Mouse (Mus musculus) lung, postnatal 10 days (tissue): ENCODE results near the gene Ift88.
A peak's percentile ranks its signal among the peaks of the same experiment; 100 is the strongest.
"Not testable (repeated sequence)": the region's sequence is repeated elsewhere in the genome, so short reads cannot be mapped to it uniquely, and the experiment has no call there.

ENCODE experiments used
- DNase-seq: peaks from one replicate; pipeline ENCODE4 v3.0.0; 2021

Ift88 gene

GRCm38 (mm10) chr14:57459883-57460282, 36.0 kb downstream of the Ift88 start:
- DNase-seq, result no peak

DNA sequence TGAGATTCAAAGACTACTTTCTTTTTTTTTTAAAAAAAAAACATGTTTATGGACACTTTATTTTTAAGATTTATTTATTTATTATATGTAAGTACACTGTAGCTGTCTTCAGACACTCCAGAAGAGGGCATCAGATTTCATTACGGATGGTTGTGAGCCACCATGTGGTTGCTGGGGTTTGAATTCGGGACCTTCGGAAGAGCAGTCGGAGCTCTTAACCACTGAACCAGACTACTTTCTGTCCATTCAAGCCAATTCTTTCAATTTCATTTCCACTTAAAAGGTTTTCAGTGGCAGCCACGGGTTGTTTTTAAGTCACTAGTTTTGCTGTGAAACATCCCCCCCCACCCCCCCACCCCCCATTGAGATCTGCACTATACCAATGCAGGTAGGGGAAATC, 36.5 kb downstream of the Ift88 start:
- DNase-seq, result not testable (repeated sequence)

DNA sequence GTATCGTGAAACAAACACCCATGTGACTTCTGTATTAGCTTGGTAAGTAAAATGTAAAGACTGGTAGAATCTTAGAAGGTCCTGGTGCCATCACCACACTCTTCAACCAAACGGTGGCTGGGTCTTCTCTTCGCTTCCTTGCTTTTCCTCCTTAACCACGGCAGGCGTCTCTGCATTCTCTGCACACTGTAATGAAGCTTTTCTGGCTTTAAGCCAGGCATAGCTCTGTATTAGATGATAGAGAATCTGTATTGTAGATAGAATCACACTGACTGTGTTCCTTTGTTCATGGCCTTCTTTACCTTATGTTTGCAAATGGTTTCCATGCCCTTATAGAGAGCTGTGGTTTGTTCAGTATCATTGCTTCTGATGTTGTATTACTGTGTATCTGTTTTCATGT, 39.0 kb downstream of the Ift88 start:
- DNase-seq, result no peak

GRCm38 (mm10) chr14:57475057-57475456, 51.2 kb downstream of the Ift88 start:
- DNase-seq, result no peak

DNA sequence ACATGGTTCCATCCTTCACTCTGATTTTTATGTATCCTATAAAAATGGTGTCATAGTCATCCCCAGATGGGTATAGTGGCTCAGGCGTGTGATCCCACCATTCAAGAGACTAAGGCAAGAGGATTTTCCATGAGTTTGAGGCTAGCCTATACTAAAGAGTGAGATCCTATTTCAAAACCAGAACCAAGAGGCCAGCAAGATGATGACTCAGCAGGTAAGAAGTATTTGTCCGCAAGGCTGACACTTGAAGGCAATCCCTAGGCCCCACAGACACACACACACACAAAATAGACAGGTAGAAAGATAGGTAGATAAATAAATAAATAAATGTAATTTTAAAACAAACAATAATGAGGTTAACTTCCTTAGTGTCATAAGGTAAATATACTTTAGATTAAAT, 58.4 kb downstream of the Ift88 start:
- no peak for DNase-seq

DNA sequence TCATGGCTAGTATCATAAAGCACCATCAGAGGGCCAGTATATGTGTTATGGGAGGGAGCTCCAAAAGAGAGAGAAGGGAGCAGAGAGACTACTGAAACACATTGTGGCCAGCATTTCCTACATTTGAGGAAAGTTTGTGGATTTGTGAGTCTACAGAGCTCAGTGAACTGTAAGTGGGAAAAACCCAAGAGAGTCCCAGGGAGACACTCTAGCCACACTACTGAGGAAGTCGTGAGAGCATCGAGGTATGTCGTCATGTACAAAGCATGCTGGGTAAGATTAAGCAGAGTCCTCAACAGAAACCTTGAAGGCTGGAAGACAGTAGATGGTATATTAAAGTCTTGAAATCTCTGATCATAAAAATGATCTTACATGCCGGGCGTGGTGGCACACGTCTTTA, 60.3 kb downstream of the Ift88 start:
- no peak for DNase-seq

DNA sequence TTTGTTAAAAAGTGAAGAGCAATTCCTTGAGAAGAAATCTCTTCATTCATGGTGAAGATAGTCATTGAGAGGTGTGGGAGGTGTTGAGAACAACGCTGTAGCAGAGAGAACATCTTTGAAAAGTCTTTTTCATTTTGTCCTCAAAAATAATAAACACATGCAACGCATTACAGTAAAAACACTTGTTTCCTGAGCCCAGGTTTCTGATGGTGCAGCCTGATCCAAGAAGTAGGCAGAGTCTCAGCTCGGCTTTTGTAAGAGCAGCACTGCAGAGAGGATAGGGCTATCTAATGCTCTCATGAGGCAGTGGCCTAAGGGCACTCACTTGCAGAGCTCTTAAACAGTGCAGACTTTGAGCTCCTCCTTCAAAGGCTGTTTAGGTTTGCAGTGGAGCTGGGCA, 65.8 kb downstream of the Ift88 start:
- no peak for DNase-seq

- DNase-seq, result no peak
Measured at GRCm38 (mm10) chr14:57493840-57494239, 70.0 kb downstream of the Ift88 start.

DNA sequence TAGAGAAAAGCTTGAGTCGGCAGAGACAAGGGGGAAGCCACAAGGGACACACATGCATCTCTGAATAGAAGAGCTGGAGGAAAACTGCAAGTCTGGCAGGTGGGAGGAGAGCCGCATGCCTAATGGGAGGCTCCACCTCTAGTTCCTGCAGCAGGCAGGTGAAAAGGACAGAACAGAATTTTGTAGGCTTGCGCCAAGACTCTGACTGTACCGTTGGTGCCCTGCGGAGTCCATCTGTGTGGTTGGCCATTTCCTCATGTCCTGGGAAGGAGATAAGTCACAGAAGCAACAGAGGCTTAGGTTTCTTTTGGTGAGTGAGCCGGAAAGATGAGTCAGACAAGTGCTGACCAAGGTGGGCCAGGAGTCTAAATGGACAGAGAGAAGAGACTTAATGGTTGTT, 79.9 kb downstream of the Ift88 start:
- no peak for DNase-seq

DNA sequence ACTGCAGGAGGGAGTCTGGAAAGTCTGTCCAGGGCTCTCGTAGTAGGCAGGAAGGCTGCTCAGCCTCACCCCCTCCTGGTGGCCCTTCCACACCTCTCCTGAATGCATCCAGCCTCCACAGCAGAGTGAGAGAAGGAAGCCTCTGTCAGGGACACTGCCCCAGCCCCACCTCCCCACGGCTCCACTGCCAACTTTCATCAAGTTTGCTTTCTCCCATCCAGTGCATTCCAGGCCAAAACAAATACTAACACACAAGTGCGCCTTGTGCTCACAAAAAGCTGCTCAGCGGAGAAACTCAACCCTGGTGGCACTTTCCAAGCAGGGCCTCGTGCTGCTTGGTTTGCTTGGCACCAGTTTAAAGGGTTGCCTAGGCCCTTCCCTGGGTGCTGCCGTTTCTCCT, 85.7 kb downstream of the Ift88 start:
- DNase-seq, result peak; percentile 81

DNA sequence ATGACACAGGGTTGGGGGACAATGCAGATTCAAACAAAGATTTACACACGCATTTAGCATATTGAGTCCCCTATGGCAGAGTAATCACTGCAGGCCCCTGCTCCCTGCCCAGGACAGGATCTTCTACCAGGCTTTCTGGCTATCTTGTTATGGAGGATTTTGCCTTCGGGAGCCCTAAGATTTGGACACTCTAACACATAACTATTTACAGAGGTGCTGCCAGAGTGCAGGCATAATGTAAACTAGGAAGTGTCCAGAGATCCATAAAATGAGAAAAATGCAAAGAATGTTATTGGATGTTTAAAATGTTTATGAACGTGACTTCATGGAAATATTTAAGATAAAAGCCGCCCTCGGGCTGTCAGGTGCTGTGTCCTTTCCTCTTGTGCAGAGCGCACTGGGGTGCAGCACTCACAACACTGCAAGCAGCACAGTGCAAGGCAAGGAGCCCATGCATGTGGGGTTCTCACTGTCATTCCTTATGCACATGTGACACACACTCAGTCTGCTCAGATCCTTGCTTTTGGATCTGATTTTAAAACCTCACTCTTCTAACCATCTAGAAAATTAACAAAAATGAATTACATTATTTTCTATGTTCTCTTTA, 91.4 kb downstream of the Ift88 start:
- DNase-seq, result no peak

DNA sequence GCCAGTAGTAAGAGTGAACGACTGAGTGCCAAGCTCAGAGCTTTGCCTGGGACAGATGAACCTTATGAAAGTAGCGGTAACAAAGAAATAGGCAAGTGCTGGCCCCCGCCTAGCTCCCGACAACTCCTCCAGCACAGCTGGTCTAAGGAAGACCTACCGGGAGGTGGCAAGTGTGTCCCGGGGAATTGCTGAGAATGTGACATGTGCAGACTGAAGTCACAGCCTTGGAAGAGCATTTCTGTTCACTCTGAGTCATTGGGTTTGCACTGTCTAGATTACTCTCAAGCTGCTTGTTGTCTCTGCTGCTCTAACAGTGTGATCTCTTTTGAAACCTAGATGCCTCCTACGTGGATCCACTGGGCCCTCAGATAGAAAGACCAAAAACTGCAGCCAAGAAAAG, 93.1 kb downstream of the Ift88 start:
- no peak for DNase-seq

DNA sequence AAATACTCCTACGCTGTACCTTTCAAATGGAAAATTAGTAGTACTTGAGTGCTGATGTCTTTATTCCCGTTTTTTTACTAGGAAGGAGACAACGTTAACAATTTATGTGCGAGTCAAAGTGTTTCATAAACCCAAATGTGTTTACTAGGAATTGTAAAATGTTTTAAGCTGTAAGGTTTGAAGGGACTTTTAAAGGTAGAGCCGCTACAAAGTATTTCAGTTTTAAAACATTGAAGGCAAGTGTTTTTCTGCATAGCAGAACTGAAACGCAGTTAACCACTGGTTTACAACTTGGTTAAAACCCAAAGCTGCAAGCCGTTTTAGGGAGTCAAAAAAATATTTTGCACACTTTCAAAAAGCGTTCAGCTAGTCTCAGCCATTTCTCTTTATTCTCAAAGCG, 99.9 kb downstream of the Ift88 start:
- DNase-seq, result no peak

DNA sequence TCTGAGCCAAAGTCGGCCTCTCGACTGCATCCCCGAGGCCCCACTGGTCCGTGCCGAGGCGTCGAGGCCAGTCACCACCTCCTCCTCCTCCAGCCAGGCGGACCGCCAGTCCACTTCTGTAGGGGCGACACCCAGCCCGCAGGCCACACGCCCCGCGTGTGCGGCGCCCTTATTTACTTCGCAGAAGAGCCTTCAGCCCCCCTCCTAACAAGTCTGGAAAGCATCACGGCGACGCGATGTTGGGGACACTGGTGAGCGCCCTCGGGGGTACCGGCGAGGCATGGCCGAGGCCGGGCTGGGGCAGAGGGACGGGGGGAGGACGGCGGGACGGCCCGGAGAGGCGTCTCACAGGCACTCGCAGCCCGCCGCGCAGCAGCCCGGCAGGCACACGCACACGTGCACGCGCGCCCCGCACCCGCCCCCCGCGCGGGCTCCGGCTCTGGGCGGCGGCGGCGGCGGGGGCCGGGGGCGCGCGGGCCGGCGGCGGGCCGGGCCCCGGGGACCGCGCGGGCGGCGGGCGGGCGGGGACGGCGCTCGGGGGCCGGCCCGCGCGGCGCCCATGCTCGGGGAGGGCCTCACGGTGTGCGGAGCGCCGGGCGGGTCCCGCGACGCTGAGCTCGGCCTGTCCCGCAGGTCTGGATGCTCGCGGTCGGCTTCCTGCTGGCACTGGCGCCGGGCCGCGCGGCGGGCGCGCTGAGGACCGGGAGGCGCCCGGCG, 101.0 kb downstream of the Ift88 start, which contains the start of gene Il17d:
TSS of gene Il17d (plus strand) at position 107 of the 717 bp plus-strand sequence.
- peak; percentile 65 for DNase-seq

- DNase-seq, result peak; percentile 79
Measured at GRCm38 (mm10) chr14:57525388-57526049, 101.7 kb downstream of the Ift88 start.

- DNase-seq, result no peak
Measured at GRCm38 (mm10) chr14:57526050-57526623, 102.3 kb downstream of the Ift88 start.

DNA sequence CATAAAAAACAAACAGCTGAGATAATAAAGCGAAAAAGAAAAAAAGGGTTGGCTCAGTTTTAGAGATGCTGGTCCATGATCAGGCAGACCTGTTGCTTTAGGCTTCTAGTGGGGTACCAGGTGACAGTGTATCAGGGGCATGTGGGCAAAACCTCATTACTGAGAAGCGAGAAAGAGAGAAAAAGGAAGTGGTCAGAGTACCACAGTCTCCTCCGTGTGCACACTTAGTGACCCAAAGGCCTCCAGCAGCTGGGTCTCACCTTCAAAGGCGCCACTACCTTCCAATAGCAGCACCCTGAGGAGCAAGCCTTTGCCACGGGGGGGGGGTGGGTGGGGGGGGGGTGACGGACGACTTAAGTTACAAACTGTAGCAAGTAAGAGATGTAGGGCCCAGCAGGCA, 103.3 kb downstream of the Ift88 start:
- DNase-seq, result no peak

GRCm38 (mm10) chr14:57527598-57527997, 103.7 kb downstream of the Ift88 start:
- DNase-seq, result no peak

- peak; percentile 13 for DNase-seq
Measured at GRCm38 (mm10) chr14:57529086-57529785, 105.4 kb downstream of the Ift88 start.

DNA sequence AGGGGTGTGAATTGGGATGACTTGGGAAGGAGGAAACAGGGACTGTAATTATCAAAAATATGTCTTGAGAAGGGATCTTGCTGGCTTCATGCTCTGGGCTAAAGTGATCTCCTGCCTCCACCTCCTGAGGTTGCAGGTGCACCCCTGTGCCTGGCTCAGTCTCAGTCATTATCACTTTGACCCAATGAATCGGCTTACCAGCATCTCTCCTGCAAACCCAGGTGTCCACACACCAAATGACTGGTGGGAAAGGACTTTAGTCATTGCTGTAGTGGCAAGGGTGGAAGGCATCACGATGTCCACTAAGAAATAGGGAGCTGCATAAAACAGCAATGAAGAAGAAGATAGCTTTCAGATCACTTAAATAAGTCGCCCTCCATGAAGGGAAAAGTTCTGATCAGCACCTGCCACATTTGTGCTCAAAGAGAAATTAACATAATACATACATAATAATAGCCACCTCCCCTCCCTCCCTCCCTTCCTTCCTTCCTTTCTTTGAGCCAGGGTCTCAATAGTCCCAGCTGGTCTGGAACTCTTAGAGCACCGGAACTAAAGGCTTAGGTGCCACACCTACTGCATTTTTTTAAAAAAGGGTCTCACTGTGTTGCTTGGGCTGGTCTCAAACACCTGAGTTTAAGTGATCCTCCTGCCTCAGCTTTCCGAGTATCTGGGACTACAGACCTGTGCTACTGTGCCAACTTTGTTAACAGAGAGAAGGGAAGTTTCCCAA, 106.1 kb downstream of the Ift88 start:
- no peak for DNase-seq

- DNase-seq, result no peak
Measured at GRCm38 (mm10) chr14:57532577-57532976, 108.7 kb downstream of the Ift88 start.

- peak; percentile 82 for DNase-seq
Measured at GRCm38 (mm10) chr14:57533214-57533613, 109.4 kb downstream of the Ift88 start.

- DNase-seq, result no peak
Measured at GRCm38 (mm10) chr14:57533841-57534240, 110.0 kb downstream of the Ift88 start.
